Mouse (Mus musculus) heart, embryonic 11.5 days (tissue): ENCODE data around the gene Ptpn6. TPM values are rescaled to one million over a fixed set of nuclear protein-coding genes. Genes with fewer than 3 reads are reported as not detected.

ENCODE experiments used
- ATAC-seq: fragments of 200-750 bp; cut with Nextera tagmentation; replicated peaks from 2 replicates; pipeline ENCODE4 v1.8.0; 2017; ENCODE audit warnings: moderate library complexity; ENCODE audit not compliant: insufficient number of reproducible peaks, low FRiP score, low TSS enrichment
- H3K27ac ChIP-seq: fragments of 300-500 bp; sonication (generic); 2 replicates; pipeline ENCODE4 v1.5.1; 2014; ENCODE audit warnings: mild to moderate bottlenecking, low read depth, low read length
- H3K27me3 ChIP-seq: fragments of 300-500 bp; sonication (generic); 2 replicates; pipeline ENCODE4 v1.6.1; 2014; ENCODE audit warnings: mild to moderate bottlenecking, low read length, mixed read lengths; ENCODE audit not compliant: control insufficient read depth, insufficient read depth
- H3K36me3 ChIP-seq: fragments of 300-500 bp; sonication (generic); 2 replicates; pipeline ENCODE4 v1.6.1; 2014; ENCODE audit warnings: mild to moderate bottlenecking, low read length, moderate library complexity, mixed read lengths; ENCODE audit not compliant: control insufficient read depth, insufficient read depth
- H3K4me1 ChIP-seq: fragments of 300-500 bp; sonication (generic); 2 replicates; pipeline ENCODE4 v1.6.1; 2014; ENCODE audit warnings: low read length; ENCODE audit not compliant: control insufficient read depth, insufficient read depth
- H3K4me2 ChIP-seq: fragments of 300-500 bp; sonication (generic); 2 replicates; pipeline ENCODE4 v1.6.1; 2014; ENCODE audit warnings: mild to moderate bottlenecking, moderate library complexity
- H3K4me3 ChIP-seq: fragments of 300-500 bp; sonication (generic); 2 replicates; pipeline ENCODE4 v1.5.1; 2014; ENCODE audit warnings: low read depth, low read length
- H3K9ac ChIP-seq: fragments of 300-500 bp; sonication (generic); 2 replicates; pipeline ENCODE4 v1.6.1; 2014; ENCODE audit warnings: mild to moderate bottlenecking, low read depth, low read length, moderate library complexity
- H3K9me3 ChIP-seq: fragments of 300-500 bp; sonication (generic); replicated peaks from 2 replicates; pipeline ENCODE4 v1.6.1; 2016; ENCODE audit warnings: low read length; ENCODE audit not compliant: control insufficient read depth
- WGBS: fragments of 180-500 bp; shearing (Covaris S2); extraction: QIAGEN DNeasy Blood & Tissue Kit; methylation state at CpG from one replicate; pipeline ENCODE4 v1.1.7; 2014; ENCODE audit not compliant: insufficient replicate concordance; 5-methylcytosine and 5-hydroxymethylcytosine counted together
- polyA plus RNA-seq: library from polyadenylated mRNA; unstranded; fragments of >200 nt; fragmentation: Nextera tagmentation; extraction: Ambion mirVana; gene quantifications from 2 replicates; pipeline ENCODE4 v1.2.1, GENCODE M21; 2014

The Ptpn6 gene
- polyA plus RNA-seq, 1 experiment from 2014 or later: 4.8 TPM

- peaks cover 6% of the 10 kb centered on the region; the same call in 1 of the 2 replicates for H3K4me1 ChIP-seq
- WGBS: 64% methylated on average over 8 of the region's 8 CpGs
- no peak for ATAC-seq
- H3K27me3 ChIP-seq: no peaks in the 10 kb centered on the region
- no peak overlapping the region for H3K4me3 ChIP-seq
- H3K4me2 ChIP-seq: no peak overlapping the region
- no peaks in the 10 kb centered on the region for H3K36me3 ChIP-seq
- H3K9ac ChIP-seq: no peak overlapping the region
- H3K27ac ChIP-seq: no peak overlapping the region
- no peaks in the 10 kb centered on the region for H3K9me3 ChIP-seq
Observed at GRCm38 (mm10) chr6:124729850-124730705, 8.4 kb downstream of the Ptpn6 start.

GRCm38 (mm10) chr6:124728621-124729020, 9.9 kb downstream of the Ptpn6 start:
- WGBS: 85% methylated on average over 10 of the region's 10 CpGs
- Histone ChIP-seq H3K27me3 (no peaks in the 10 kb centered on the region), H3K36me3 (no peaks in the 10 kb centered on the region), H3K9me3 (no peaks in the 10 kb centered on the region), H3K9ac (no peak overlapping the region), H3K27ac (no peak overlapping the region), H3K4me1 (peaks cover 6% of the 10 kb centered on the region; the same call in 1 of the 2 replicates), H3K4me2 (no peak overlapping the region), H3K4me3 (no peak overlapping the region)
- no peak for ATAC-seq

- no peak overlapping the region for H3K27ac ChIP-seq
- no peaks in the 10 kb centered on the region for H3K4me1 ChIP-seq
- 81% methylated on average over 10 of the region's 10 CpGs for WGBS
- no peaks in the 10 kb centered on the region for H3K36me3 ChIP-seq
- no peaks in the 10 kb centered on the region for H3K27me3 ChIP-seq
- no peak overlapping the region for H3K4me2 ChIP-seq
- no peaks in the 10 kb centered on the region for H3K9me3 ChIP-seq
- H3K9ac ChIP-seq: no peak overlapping the region
- ATAC-seq: no peak
- no peak overlapping the region for H3K4me3 ChIP-seq
Observed at GRCm38 (mm10) chr6:124724472-124724871, 14.0 kb downstream of the Ptpn6 start.

DNA sequence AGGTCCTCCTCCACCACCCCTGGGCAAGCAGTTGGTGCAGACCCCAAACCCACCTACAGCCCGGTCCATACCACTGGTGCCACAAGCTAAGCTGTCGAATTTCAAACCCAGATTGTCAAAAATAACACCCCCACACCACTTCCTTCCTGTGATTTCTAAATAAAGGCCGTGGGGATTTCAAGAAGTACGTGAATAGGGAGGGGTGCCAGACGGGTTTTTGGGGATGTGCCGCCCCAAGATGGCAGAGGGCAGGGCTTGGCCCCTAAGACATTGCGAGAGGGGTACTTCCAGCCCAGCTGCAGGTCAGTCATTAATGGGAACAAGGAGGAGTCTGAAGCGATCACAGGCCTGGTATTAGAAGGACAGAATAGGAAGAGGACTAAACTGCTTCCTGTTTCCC, 15.0 kb downstream of the Ptpn6 start:
- no peak for ATAC-seq
- H3K4me2 ChIP-seq: no peak overlapping the region
- H3K9ac ChIP-seq: no peak overlapping the region
- peaks cover 6% of the 10 kb centered on the region for H3K4me1 ChIP-seq
- H3K27ac ChIP-seq: no peak overlapping the region
- no peaks in the 10 kb centered on the region for H3K27me3 ChIP-seq
- H3K9me3 ChIP-seq: no peaks in the 10 kb centered on the region
- 72% methylated on average over 8 of the region's 8 CpGs for WGBS
- no peak overlapping the region for H3K4me3 ChIP-seq
- no peaks in the 10 kb centered on the region for H3K36me3 ChIP-seq

GRCm38 (mm10) chr6:124722876-124723473, 15.5 kb downstream of the Ptpn6 start:
- no peak overlapping the region for H3K4me2 ChIP-seq
- no peak for ATAC-seq
- H3K4me3 ChIP-seq: no peak overlapping the region
- no peaks in the 10 kb centered on the region for H3K27me3 ChIP-seq
- 75% methylated on average over 6 of the region's 6 CpGs for WGBS
- peaks cover 6% of the 10 kb centered on the region for H3K4me1 ChIP-seq
- no peaks in the 10 kb centered on the region for H3K9me3 ChIP-seq
- H3K36me3 ChIP-seq: peaks cover under 1% of the 10 kb centered on the region
- H3K27ac ChIP-seq: no peak overlapping the region
- no peak overlapping the region for H3K9ac ChIP-seq

DNA sequence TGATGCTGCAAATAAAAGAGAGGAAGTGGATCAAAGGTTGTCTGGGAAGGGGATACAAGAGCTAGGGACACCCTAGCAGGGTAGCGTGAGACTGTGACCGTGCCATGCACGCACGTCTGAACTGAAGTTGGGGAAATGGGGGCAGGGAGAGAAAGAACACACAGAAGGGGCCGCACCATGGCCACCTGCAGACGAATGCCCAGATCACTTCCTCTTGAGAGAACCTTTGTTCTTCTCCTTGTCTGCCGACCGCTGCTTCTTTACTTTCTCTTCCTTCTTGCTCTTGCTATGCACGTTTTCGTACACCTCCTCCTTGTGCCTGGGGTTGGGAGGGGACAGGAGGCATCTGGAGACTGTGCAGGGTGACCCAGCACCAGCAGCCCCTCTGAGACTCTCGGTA, 17.6 kb downstream of the Ptpn6 start:
- ATAC-seq: no peak
- Histone ChIP-seq H3K9me3 (no peaks in the 10 kb centered on the region), H3K4me3 (no peak overlapping the region), H3K9ac (peak overlapping the region; percentile 10; the same call in 1 of the 2 replicates), H3K27me3 (no peaks in the 10 kb centered on the region), H3K36me3 (peaks cover 7% of the 10 kb centered on the region), H3K4me1 (peaks cover 6% of the 10 kb centered on the region), H3K4me2 (no peak overlapping the region), H3K27ac (no peak overlapping the region)
- 79% methylated on average over 11 of the region's 11 CpGs for WGBS

DNA sequence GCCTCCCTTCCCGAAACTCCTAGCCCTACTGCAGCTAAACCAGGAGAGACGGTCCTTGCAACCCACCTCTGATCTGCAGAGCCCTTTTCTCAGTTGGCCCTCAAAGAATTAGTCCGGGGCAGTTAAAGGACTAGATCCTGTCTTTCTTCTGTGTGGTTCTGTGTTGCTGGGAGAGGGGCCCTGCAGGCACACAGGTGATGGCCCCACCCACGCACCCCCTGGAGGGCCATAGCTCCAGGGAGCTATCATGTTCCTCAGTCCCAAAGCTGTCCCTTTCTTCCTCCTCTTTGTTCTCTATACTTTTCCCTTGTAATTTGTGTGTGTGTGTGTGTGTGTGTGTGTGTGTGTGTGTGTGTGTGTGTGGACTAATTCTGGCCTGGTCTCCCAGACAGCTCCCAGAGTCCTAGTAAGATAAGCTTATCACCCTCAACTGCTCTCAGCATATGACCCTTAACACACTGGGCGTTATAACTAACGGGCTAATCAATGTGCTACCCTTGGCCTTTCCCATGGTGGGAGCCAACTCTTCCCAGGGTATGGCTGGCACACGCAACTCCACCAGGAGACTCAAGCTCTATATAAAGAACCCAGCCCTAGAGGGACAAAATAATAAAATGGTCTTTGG, 19.0 kb downstream of the Ptpn6 start:
- WGBS: 51% methylated on average over 7 of the region's 7 CpGs
- no peak overlapping the region for H3K4me3 ChIP-seq

GRCm38 (mm10) chr6:124718703-124719102, 19.8 kb downstream of the Ptpn6 start:
- Histone ChIP-seq H3K4me1 (peaks cover 9% of the 10 kb centered on the region), H3K9ac (peak overlapping the region; percentile 43; the same call in 1 of the 2 replicates), H3K27ac (no peak overlapping the region), H3K9me3 (no peaks in the 10 kb centered on the region), H3K4me3 (no peak overlapping the region), H3K36me3 (peaks cover 19% of the 10 kb centered on the region), H3K27me3 (no peaks in the 10 kb centered on the region), H3K4me2 (no peak overlapping the region)
- WGBS: 65% methylated on average over 16 of the region's 16 CpGs
- no peak for ATAC-seq

More for the DNA sequence above, 19.0 kb downstream of the Ptpn6 start:
- ATAC-seq: peak; percentile 32; the same call in 1 of the 2 replicates
- Histone ChIP-seq H3K9ac (peak overlapping the region; percentile 7; the same call in 1 of the 2 replicates), H3K27me3 (no peaks in the 10 kb centered on the region), H3K36me3 (peaks cover 17% of the 10 kb centered on the region), H3K4me2 (no peak overlapping the region), H3K9me3 (no peaks in the 10 kb centered on the region), H3K4me1 (peaks cover 6% of the 10 kb centered on the region), H3K27ac (no peak overlapping the region)
